Mouse (Mus musculus) common myeloid progenitor, adult 5-6 weeks (primary cell): ENCODE data around the gene Hfe. TPM values are rescaled to one million over a fixed set of nuclear protein-coding genes. Genes with fewer than 3 reads are reported as not detected.
"Not testable (repeated sequence)": the region's sequence is repeated elsewhere in the genome, so short reads cannot be mapped to it uniquely, and the experiment has no call there.

Experiments
- ATAC-seq: replicated peaks from 2 replicates; pipeline ENCODE4 v1.8.0; 2016; ENCODE audit warnings: low read depth, mild to moderate bottlenecking, moderate TSS enrichment, inconsistent platforms; ENCODE audit not compliant: poor library complexity, severe bottlenecking
- total RNA-seq: library from RNA; stranded (forward); fragments of 200-1000, 187-1606 nt; gene quantifications from 2 replicates; pipeline ENCODE4 v1.2.3, GENCODE M21; 2017

Gene Hfe
- total RNA-seq, 1 experiment from 2014 or later = 4.3 TPM

GRCm38 (mm10) chr13:23689459-23689858 lies 21.2 kb downstream of the Hfe start:
- ATAC-seq = no peak

GRCm38 (mm10) chr13:23688956-23689355 lies 21.7 kb downstream of the Hfe start:
- ATAC-seq = no peak

- ATAC-seq = no peak
These were observed 22.7 kb downstream of the Hfe start for GRCm38 (mm10) chr13:23687907-23688306.

- ATAC-seq = no peak
These were observed 23.5 kb downstream of the Hfe start for GRCm38 (mm10) chr13:23687181-23687580.

- ATAC-seq = no peak
These were observed 24.7 kb downstream of the Hfe start for GRCm38 (mm10) chr13:23685966-23686365.

GRCm38 (mm10) chr13:23685121-23685861 lies 25.4 kb downstream of the Hfe start:
- peak; percentile 5; the same call in 1 of the 2 replicates for ATAC-seq

- ATAC-seq = peak; percentile 37
These were observed 26.2 kb downstream of the Hfe start for GRCm38 (mm10) chr13:23684295-23684945.

GRCm38 (mm10) chr13:23683755-23684281 lies 26.8 kb downstream of the Hfe start, which contains the start of the genes Hist1h2ac and Hist1h2bc:
Hist1h2ac (minus strand) TSS chr13:23683948.
Hist1h2bc (plus strand) TSS chr13:23684199.
- ATAC-seq = peak; percentile 84

- ATAC-seq = not testable (repeated sequence)
These were observed 27.5 kb downstream of the Hfe start for GRCm38 (mm10) chr13:23682947-23683754.

GRCm38 (mm10) chr13:23682623-23682946 lies 28.1 kb downstream of the Hfe start:
- no peak for ATAC-seq

GRCm38 (mm10) chr13:23681990-23682582 lies 28.6 kb downstream of the Hfe start:
- ATAC-seq = no peak

- ATAC-seq = no peak
These were observed 48.1 kb downstream of the Hfe start for GRCm38 (mm10) chr13:23662536-23662935.

GRCm38 (mm10) chr13:23659636-23660366 lies 50.9 kb downstream of the Hfe start:
- no peak for ATAC-seq

Other genes starting within 250 kb of the Hfe start
- not detected in 2 replicates for gene Btn1a1, start 245.0 kb downstream of the Hfe start, total RNA-seq
- gene Btn2a2, start 222.0 kb downstream of the Hfe start, total RNA-seq = not detected in 2 replicates
- gene Hist1h4h, start 179.8 kb downstream of the Hfe start, total RNA-seq = 1,499 and 1,774 TPM in 2 replicates
- 1,142 and 1,285 TPM in 2 replicates for gene Hist1h2af, start 176.9 kb downstream of the Hfe start, total RNA-seq
- 199 and 205 TPM in 2 replicates for gene Hist1h3g, start 175.4 kb downstream of the Hfe start, total RNA-seq
- gene Hist1h2bh, start 167.5 kb downstream of the Hfe start, total RNA-seq = 91.4 and 108 TPM in 2 replicates
- gene Hist1h3f, start 166.8 kb downstream of the Hfe start, total RNA-seq = 186 and 196 TPM in 2 replicates
- gene Hist1h4f, start 159.2 kb downstream of the Hfe start, total RNA-seq = 2,800 and 2,993 TPM in 2 replicates
- gene Hist1h1d, start 157.6 kb downstream of the Hfe start, total RNA-seq = 92.5 and 96.4 TPM in 2 replicates
- 574 and 671 TPM in 2 replicates for gene Hist1h3e, start 148.5 kb downstream of the Hfe start, total RNA-seq
- 336 and 401 TPM in 2 replicates for gene Hist1h2ae, start 139.6 kb downstream of the Hfe start, total RNA-seq
- gene Hist1h2bg, start 139.5 kb downstream of the Hfe start, total RNA-seq = 1,313 and 1,586 TPM in 2 replicates
- gene Hist1h2bf, start 136.7 kb downstream of the Hfe start, total RNA-seq = 558 and 569 TPM in 2 replicates
- 127 and 293 TPM in 2 replicates for gene Hist1h2ad, start 136.5 kb downstream of the Hfe start, total RNA-seq
- gene Hist1h3d, start 135.1 kb downstream of the Hfe start, total RNA-seq = 98.2 and 137 TPM in 2 replicates
- gene Hist1h4d, start 129.3 kb downstream of the Hfe start, total RNA-seq = 1,514 and 1,667 TPM in 2 replicates
- gene Hist1h2be, start 89.7 kb downstream of the Hfe start, total RNA-seq = 92.7 and 94.2 TPM in 2 replicates
- 314 and 326 TPM in 2 replicates for gene Hist1h1e, start 88.3 kb downstream of the Hfe start, total RNA-seq
- gene Hist1h2ac, start 26.9 kb downstream of the Hfe start, total RNA-seq = 114 and 119 TPM in 2 replicates
- 224 and 276 TPM in 2 replicates for gene Hist1h2bc, start 26.7 kb downstream of the Hfe start, total RNA-seq
- 0.55 and 3.1 TPM in 2 replicates for gene Hist1h1t, start 15.0 kb downstream of the Hfe start, total RNA-seq
- gene Hist1h4c, start 12.4 kb downstream of the Hfe start, total RNA-seq = 434 and 555 TPM in 2 replicates
- gene Hist1h1c, start 28.0 kb upstream of the Hfe start, total RNA-seq = 753 and 796 TPM in 2 replicates
- 801 and 823 TPM in 2 replicates for gene Hist1h3c, start 34.7 kb upstream of the Hfe start, total RNA-seq
- 2,989 and 3,536 TPM in 2 replicates for gene Hist1h2bb, start 35.9 kb upstream of the Hfe start, total RNA-seq
- 2,765 and 2,805 TPM in 2 replicates for gene Hist1h2ab, start 40.3 kb upstream of the Hfe start, total RNA-seq
- gene Hist1h3b, start 41.4 kb upstream of the Hfe start, total RNA-seq = 689 and 718 TPM in 2 replicates
- gene Hist1h4b, start 46.2 kb upstream of the Hfe start, total RNA-seq = 676 and 902 TPM in 2 replicates
- gene Hist1h4a, start 50.4 kb upstream of the Hfe start, total RNA-seq = 597 and 703 TPM in 2 replicates
- 599 and 655 TPM in 2 replicates for gene Hist1h3a, start 51.5 kb upstream of the Hfe start, total RNA-seq
- gene Hist1h1a, start 52.8 kb upstream of the Hfe start, total RNA-seq = 2,071 and 2,536 TPM in 2 replicates
- not detected in 2 replicates for gene Trim38, start 59.1 kb upstream of the Hfe start, total RNA-seq
- gene Slc17a2, start 96.1 kb upstream of the Hfe start, total RNA-seq = not detected in 2 replicates
- not detected in 2 replicates for gene Slc17a3, start 128.6 kb upstream of the Hfe start, total RNA-seq
- not detected in 2 replicates for gene Slc17a1, start 156.9 kb upstream of the Hfe start, total RNA-seq
- gene Slc17a4, start 204.2 kb upstream of the Hfe start, total RNA-seq = 0.46 TPM in 1 of 2 replicates, not detected in the other
- gene Hist1h2ba, start 223.3 kb upstream of the Hfe start, total RNA-seq = not detected in 2 replicates
- not detected in 2 replicates for gene Hist1h2aa, start 223.6 kb upstream of the Hfe start, total RNA-seq